Mouse (Mus musculus) retina, postnatal 1 day (tissue): ENCODE data around the gene Sost.

Source experiments
- DNase-seq: peaks from one replicate; pipeline ENCODE4 v3.0.0-alpha.2; 2012

The Sost gene

GRCm38 (mm10) chr11:101982981-101983411 lies 16.2 kb upstream of the Sost start:
- no peak for DNase-seq

GRCm38 (mm10) chr11:101981850-101982249 lies 15.0 kb upstream of the Sost start:
- DNase-seq: no peak

GRCm38 (mm10) chr11:101980603-101981157 lies 13.9 kb upstream of the Sost start:
- no peak for DNase-seq

GRCm38 (mm10) chr11:101979140-101979539 lies 12.3 kb upstream of the Sost start:
- no peak for DNase-seq

- no peak for DNase-seq
Measured at GRCm38 (mm10) chr11:101976949-101977348, 10.1 kb upstream of the Sost start.

- DNase-seq: peak; percentile 47
Measured at GRCm38 (mm10) chr11:101974923-101975322, 8.1 kb upstream of the Sost start.

- no peak for DNase-seq
Measured at GRCm38 (mm10) chr11:101974181-101974580, 7.4 kb upstream of the Sost start.

GRCm38 (mm10) chr11:101973496-101973895 lies 6.7 kb upstream of the Sost start:
- DNase-seq: no peak

- no peak for DNase-seq
Measured at GRCm38 (mm10) chr11:101972651-101973050, 5.8 kb upstream of the Sost start.

- DNase-seq: no peak
Measured at GRCm38 (mm10) chr11:101972097-101972496, 5.3 kb upstream of the Sost start.

GRCm38 (mm10) chr11:101971410-101971809 lies 4.6 kb upstream of the Sost start:
- DNase-seq: no peak

GRCm38 (mm10) chr11:101969835-101970234 lies 3.0 kb upstream of the Sost start:
- DNase-seq: no peak

GRCm38 (mm10) chr11:101968791-101969190 lies 2.0 kb upstream of the Sost start:
- DNase-seq: peak; percentile 91

- no peak for DNase-seq
Measured at GRCm38 (mm10) chr11:101968311-101968710, 1.5 kb upstream of the Sost start.

GRCm38 (mm10) chr11:101965553-101965952 lies 1.3 kb downstream of the Sost start:
- no peak for DNase-seq

GRCm38 (mm10) chr11:101964647-101965046 lies 2.2 kb downstream of the Sost start:
- no peak for DNase-seq

- DNase-seq: peak; percentile 79
Measured at GRCm38 (mm10) chr11:101963473-101964291, 3.1 kb downstream of the Sost start.

- no peak for DNase-seq
Measured at GRCm38 (mm10) chr11:101963043-101963442, 3.8 kb downstream of the Sost start.

GRCm38 (mm10) chr11:101957476-101957875 lies 9.3 kb downstream of the Sost start:
- DNase-seq: no peak

GRCm38 (mm10) chr11:101953441-101953840 lies 13.4 kb downstream of the Sost start:
- no peak for DNase-seq

- DNase-seq: no peak
Measured at GRCm38 (mm10) chr11:101952541-101953341, 14.1 kb downstream of the Sost start.

GRCm38 (mm10) chr11:101950021-101950420 lies 16.8 kb downstream of the Sost start:
- no peak for DNase-seq

- DNase-seq: peak; percentile 69
Measured at GRCm38 (mm10) chr11:101946525-101946924, 20.3 kb downstream of the Sost start.

- no peak for DNase-seq
Measured at GRCm38 (mm10) chr11:101943055-101943454, 23.8 kb downstream of the Sost start.
